Mouse (Mus musculus) gonadal fat pad, adult 2 months (tissue): ENCODE measurements around the gene Hcfc1. TPM values are rescaled to one million over a fixed set of nuclear protein-coding genes. Genes with fewer than 3 reads are reported as not detected.

Experiments
- DNase-seq: peaks from one replicate; pipeline ENCODE4 v3.0.0-alpha.2; 2012; ENCODE audit warnings: low read depth
- polyA plus RNA-seq: library from polyadenylated mRNA; depleted of rRNA; stranded (reverse); fragments of >200 nt; gene quantifications from 2 replicates; pipeline ENCODE4 v1.2.3, GENCODE M21; 2012; rRNA removed

Gene Hcfc1
- polyA plus RNA-seq, 1 experiment, result 36.2 TPM

DNA sequence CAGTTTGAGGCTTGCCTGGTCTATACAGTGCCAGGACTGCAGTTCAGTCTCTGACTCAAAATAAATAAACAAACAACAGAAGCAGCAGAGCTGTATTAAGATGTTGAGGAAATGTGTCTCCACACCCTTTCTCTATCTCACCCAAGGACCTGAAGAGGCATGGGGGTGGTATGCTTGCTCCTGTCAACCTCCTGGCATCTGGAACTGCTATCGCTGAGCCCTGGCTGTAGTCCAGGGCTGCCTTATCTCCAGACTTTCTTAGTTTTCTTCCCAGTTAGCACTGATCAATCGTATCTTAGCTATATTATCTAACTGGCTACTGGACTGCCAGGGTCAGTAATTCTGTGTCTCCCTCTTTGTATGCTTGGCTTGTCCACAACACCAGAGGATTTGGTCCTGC lies 24.3 kb downstream of the Hcfc1 start:
- DNase-seq, result no peak

DNA sequence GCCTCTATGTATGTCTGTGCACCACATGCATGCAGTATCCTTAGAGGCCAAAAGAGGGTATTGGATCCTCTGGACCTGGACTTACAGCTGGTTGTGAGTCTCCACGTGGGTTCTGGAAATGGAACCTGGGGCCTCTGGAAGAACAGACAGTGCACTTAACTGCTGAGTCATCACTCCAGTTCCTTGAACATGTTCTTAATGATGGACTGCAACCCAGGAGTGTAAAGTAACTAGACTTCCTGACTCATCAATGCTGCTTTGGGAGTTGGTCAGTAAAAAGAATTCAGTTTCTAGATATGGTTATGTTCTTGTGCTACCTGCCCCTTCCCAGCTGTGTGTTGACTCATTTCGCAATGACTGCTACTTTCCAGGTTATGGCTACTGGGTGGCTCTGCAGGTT lies 34.3 kb downstream of the Hcfc1 start:
- DNase-seq, result no peak

DNA sequence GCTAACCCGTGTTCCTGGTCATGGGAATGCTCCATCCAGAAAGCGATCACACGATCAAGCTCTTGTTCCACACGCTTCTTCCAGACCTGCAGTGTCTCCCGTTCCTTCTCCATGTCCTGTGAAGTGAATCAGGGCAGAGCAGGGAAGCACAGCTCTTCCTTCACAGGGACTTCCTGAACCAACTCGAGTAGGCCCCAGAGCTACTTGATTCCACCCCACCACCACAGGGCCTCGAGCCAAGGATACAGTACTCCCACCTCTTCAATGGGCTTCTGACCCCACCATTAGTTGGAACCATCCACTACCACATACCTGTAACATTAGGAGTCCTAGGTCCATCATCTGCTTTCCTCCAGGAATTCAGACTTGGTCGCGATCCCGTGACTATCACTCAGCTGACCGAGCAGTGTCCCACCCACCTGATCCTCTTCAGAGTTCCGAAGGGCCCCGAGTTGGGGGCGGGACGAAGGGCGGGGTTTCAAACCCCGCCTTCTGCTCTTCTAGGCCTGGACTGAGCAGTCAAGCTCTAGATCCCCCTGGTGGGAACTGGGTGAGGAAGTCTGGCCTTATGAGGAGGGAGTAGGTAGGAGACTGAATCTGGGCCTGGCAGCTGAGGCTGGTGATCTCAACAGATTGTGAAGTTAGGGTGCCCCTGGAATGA lies 35.6 kb downstream of the Hcfc1 start, which contains the start of gene Renbp:
Gene Renbp, minus strand, starts transcription at position 449 of the 661 bp plus-strand sequence.
- no peak for DNase-seq

DNA sequence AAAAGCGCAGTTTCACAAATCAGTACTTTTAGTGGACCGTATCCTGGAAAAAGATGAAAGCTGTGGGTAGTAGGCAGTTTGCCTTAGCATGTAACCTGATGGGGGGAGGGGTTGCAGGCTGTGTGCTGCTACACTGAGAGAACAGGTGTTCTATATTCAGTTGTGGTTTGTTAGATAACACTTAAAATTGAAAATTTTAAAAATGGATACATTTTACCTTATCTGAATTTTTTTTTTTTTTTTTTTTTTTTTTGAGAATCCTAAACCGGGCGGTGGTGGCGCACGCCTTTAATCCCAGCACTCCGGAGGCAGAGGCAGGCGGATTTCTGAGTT lies 43.6 kb downstream of the Hcfc1 start:
- no peak for DNase-seq

DNA sequence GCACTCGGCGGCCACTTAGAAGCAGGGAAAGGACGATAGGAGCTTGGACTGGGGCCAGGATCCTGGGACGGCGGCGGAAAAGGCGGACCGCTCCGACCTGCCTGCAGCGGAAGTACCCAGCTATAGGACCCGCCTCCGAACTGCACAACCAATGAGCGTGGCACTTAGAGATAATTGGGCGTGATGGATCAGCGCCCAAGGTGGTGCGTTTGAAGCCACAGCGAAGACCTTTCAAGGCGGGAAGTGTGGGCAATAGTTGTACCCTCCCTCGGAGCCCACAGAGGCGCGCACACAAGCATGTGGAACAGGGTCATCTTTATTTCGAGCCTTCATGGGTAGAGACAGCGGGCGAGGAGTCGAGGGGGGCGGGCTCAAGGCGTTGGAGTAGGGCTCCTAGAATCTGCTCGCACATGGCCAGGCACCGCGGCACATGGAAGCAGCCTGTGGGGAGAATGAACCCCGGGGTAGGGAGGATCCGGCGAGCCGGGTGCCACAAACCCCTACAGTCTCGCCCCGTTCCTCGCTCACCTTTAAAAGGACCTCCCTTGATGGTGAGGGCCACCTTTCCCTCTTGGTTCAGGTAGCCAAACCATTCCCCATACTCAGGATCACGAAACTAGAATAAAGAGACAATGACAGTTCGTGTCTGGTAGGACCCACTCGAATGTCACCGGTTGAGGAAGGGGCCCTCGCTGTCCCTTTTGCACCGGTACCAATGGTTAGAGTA lies 44.2 kb downstream of the Hcfc1 start, which contains the start of the genes Arhgap4 and Naa10:
Gene Arhgap4, minus strand, starts transcription at position 48 of the 727 bp plus-strand sequence.
Gene Naa10, minus strand, starts transcription at position 122 of the 727 bp plus-strand sequence.
- DNase-seq, result no peak

DNA sequence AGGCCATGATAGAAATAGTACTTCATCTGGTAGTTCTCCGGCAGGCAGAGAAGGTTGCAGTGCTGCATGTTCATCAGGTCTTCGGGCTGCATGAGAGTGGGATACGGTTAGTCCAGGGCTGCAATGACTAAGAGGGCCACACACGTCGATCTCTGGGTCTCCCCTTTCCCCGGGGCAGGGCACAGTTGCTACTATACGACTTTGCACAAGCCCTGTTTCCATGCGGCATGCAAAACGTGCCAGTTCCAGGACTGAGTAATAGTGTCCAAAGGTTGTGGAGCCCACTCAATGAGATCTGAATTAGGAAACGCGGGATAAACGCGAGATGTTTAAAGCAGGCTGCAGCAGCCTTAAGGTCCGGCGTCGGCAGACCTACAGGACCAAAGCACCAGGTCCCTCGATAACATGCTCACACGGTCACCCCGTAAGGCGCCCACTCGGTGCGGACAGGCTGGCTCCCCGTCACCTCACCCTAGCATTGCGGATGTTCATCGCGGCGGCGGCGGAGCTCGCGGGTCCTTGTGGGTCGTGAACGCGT lies 44.8 kb downstream of the Hcfc1 start:
- DNase-seq, result no peak

DNA sequence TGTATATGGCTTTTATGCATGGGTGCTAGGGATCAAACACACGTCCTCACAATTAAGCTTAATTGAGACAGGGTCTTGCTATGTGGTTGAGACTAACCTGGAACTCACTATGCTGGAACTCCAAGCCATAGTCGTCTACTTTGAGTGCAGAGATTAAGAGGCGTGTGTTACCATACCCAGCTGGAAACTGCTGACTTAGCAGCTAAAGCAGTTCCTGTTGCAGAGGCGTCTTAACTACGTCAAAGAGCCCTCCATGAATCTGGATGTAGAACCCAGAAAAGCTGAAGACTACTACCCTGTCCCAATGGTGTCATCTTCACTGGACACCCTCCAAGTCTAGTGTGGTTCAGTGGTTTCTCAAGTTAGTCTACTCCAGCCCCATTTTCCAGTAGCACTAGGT lies 47.5 kb downstream of the Hcfc1 start:
- DNase-seq, result no peak

DNA sequence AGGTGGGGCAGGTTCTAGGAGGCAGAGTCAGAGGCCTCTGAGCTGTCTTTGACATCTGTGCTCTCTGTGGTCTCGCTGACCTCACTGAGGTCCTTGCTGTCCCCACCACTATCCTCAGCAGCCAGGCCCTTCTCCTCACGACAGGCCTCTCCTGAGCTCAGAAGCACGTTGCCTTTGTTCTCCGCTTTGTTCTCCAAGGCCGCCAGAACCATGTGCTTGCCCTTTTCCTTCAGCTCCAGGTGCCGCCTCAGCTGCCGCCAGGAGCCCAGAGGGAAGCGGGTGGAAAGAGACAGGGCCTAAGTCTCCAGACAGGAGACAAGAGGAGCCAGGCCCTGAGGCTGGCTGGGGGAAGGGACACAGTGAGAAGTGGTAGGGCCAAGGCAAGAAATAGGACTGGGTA lies 49.2 kb downstream of the Hcfc1 start:
- DNase-seq, result no peak

DNA sequence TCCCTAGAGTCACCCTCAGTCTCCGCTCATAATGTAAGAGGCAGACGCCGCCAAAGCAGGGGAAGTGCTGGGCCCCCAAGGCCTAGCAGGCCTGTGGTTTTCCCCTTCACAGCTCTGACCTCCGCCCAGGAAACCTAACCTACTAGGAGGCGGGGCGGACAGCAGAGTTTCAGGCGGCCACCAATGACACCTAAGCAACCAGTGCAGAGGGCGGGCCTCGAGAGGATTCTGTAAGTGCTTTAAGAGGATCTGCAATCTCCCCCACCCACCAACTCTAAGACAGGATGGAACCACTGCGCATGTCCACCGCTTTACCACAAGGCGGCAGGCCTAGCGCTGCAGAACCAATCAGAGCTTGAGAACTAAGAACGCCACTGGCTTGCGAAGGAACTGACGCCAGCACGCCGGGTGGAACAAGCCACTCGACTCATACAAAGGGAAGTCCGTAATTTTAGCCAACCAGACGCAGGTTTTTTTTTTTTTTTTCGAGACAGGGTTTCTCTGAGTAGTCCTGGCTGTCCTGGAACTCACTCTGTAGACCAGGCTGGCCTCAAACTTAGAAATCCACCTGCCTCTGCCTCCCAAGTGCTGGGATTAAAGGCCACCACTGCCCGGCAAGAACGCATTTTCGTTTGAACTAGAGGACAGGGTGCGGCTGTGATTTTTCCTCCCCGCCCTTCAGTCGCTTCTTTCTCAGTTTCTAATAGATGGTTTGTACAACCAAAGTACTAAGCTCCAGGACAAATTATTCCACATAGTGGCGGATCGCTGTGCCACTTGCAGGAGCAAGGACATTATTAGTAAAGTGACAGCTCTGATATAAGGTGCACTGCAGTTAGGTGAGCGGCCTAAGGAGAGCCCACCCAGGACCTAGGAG lies 51.1 kb downstream of the Hcfc1 start:
- DNase-seq, result peak; percentile 58

DNA sequence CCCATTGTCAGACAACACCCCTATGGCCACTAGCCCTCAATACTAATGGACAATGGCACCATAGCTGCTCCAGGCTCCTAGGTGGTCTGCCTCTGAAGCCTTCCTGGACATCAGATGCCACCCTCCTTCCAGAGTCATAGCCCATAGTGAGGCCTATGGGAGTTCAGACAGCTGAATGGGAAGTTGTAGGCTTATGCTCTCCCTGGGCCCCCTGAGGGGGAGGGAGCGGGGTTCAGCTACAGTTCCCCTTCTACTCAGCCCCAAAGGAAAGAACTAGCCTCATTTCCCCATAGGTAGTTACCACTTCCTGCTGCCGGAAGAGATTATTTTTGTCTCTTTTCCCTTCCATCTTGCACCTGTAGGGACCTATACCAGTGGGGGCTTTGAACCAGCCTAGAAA lies 54.6 kb downstream of the Hcfc1 start:
- no peak for DNase-seq

DNA sequence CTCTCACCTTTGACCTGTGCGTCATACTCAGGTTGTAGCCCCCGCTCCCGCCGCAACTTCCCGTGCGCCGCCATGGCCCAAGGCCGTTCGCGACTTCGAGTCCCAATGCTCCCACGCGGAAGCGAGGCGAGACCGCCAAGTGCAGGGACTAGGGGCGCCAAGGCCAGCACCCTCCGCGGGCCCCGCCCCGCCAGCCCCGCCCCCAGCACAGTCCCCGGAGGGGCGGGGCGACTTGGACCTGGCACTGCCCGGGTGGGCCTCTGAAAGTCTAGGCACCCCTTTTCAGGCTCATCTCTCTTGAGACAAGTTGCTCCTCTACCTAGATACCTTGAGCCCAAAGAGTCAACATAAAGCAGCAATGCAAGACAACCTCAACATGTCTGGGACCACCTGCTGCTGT lies 55.0 kb downstream of the Hcfc1 start:
- DNase-seq, result no peak

DNA sequence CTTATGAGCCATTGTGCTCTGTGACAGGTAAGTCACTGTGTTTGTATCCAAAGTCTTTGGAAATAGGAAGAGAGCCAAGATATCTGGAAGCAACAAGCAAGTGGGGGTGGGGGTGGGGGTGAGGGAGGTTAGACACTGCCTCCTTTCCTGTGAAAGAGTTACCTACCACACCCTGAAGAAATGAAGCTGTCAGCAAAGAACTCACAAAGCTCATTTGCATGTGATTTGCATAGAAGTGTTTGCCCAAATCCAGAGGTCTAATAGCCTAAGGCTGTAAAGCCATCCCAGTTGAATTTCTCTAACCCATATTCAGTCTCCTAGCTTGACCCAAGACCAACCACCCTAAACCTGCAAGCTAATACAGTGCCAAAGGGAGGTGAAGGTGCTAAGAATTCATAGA lies 55.7 kb downstream of the Hcfc1 start:
- DNase-seq, result no peak

DNA sequence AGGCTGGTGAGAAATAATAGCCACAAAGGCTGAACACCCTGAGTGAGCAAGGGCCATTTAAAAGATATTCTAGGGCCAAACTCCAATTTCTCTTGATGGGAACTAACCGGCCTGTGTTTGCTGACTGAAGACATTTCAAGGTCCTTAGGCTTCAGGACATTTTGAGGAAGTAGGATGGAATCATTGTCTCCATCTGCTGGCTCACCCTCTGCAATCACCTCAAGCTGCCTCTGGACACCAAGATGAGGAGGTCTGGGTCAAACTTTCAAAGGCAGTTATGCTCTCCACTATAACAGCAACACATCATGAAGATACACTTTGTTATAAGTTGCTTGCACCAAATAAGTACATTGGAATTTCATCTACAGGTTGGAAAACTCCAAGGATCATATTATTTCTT lies 56.1 kb downstream of the Hcfc1 start:
- no peak for DNase-seq

DNA sequence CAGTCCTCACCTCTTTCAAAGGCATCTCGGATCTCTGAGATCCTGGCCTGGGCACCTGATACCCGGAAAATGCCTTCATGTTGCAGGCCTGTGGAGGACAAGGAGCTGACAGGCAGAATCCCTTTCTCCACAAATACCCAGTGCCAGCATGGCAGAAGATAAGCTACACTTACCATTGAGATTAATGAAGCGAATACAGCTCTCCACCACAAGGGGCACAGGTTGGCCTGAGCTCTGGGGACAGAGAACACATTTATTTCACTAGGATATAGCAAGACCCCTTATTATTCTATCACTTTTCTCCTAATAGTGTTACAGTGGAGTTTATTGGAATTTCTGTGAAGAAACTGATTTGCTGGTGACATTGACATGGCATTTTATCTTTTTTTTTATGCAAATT lies 68.2 kb downstream of the Hcfc1 start:
- no peak for DNase-seq

DNA sequence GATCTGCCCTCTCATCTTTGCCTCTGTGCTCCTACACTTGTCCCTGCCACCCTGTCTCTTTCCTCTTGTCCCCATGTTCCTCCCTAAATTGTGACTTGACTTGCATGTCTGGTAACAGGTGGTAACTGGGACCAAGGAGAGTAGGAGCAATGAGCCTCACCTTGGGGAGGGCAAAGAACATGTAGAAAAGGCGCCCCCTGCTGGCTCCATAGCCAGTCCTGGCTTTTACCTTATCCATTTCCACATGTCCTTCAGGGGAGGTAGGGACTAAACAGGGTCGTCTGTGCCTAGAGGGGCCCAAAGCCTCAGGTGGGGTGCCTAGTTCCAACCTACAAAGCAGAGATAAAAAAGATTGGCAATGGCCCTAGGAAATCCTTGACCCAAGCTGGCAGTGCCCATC lies 70.4 kb downstream of the Hcfc1 start, which contains the start of gene L1cam:
Gene L1cam, minus strand, starts transcription at position 387 of the 400 bp plus-strand sequence.
- no peak for DNase-seq

DNA sequence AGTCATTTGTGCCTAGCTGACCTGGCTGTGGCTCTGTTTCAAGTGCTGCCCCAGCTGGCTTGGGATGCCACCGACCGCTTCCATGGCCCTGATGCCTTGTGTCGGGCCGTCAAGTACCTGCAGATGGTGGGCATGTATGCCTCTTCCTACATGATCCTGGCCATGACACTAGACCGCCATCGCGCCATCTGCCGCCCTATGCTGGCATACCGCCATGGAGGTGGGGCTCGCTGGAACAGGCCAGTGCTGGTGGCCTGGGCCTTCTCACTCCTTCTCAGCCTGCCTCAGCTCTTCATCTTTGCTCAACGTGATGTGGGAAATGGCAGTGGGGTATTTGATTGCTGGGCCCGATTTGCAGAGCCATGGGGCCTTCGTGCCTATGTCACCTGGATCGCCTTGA lies 73.3 kb downstream of the Hcfc1 start:
- DNase-seq, result no peak

Other genes starting within 250 kb of the Hcfc1 start
- 20.6 and 21.6 TPM in 2 replicates for gene Abcd1, start 249.8 kb downstream of the Hcfc1 start, polyA plus RNA-seq
- gene Plxnb3, start 209.3 kb downstream of the Hcfc1 start, polyA plus RNA-seq, result 0.88 and 1.6 TPM in 2 replicates
- gene Srpk3, start 192.0 kb downstream of the Hcfc1 start, polyA plus RNA-seq, result 3.8 and 4.6 TPM in 2 replicates
- 303 and 377 TPM in 2 replicates for gene Idh3g, start 179.5 kb downstream of the Hcfc1 start, polyA plus RNA-seq
- gene Ssr4, start 179.3 kb downstream of the Hcfc1 start, polyA plus RNA-seq, result 419 and 485 TPM in 2 replicates
- gene Pdzd4, start 141.4 kb downstream of the Hcfc1 start, polyA plus RNA-seq, result 1.7 and 2.2 TPM in 2 replicates
- not detected in 2 replicates for gene Avpr2, start 74.3 kb downstream of the Hcfc1 start, polyA plus RNA-seq
- 1.6 and 1.9 TPM in 2 replicates for gene L1cam, start 70.3 kb downstream of the Hcfc1 start, polyA plus RNA-seq
- gene Arhgap4, start 44.5 kb downstream of the Hcfc1 start, polyA plus RNA-seq, result 9.2 TPM in 2 replicates
- gene Naa10, start 44.4 kb downstream of the Hcfc1 start, polyA plus RNA-seq, result 63.3 and 74.8 TPM in 2 replicates
- gene Renbp, start 35.5 kb downstream of the Hcfc1 start, polyA plus RNA-seq, result 33.3 and 35.8 TPM in 2 replicates
- gene Irak1, start 57.6 kb upstream of the Hcfc1 start, polyA plus RNA-seq, result 230 and 236 TPM in 2 replicates
- 1.7 TPM in 2 replicates for gene Opn1mw, start 161.1 kb upstream of the Hcfc1 start, polyA plus RNA-seq
- gene Mecp2, start 169.0 kb upstream of the Hcfc1 start, polyA plus RNA-seq, result 7.8 and 16.5 TPM in 2 replicates
- gene Tex28, start 201.5 kb upstream of the Hcfc1 start, polyA plus RNA-seq, result not detected in 2 replicates
- gene Tktl1, start 210.9 kb upstream of the Hcfc1 start, polyA plus RNA-seq, result not detected in 2 replicates